Mouse (Mus musculus) forebrain, postnatal 0 days (tissue): Measurements from ENCODE around the gene Klhdc10. TPM values are rescaled to one million over a fixed set of nuclear protein-coding genes. Genes with fewer than 3 reads are reported as not detected.
A peak's percentile ranks its signal among the peaks of the same experiment; 100 is the strongest.

Experiments
- ATAC-seq: fragments of 200-750 bp; cut with Nextera tagmentation; 2 replicates; pipeline ENCODE4 v1.8.0; 2017; ENCODE audit warnings: mild to moderate bottlenecking, moderate library complexity
- DNase-seq: peaks from one replicate; pipeline ENCODE4 v3.0.0-alpha.2; 2015
- H3K27ac ChIP-seq: fragments of 300-500 bp; sonication (generic); 2 replicates; pipeline ENCODE4 v1.5.1; 2014; ENCODE audit warnings: low read depth, mild to moderate bottlenecking, antibody characterized with exemption, low read length, moderate library complexity, mixed read lengths
- H3K27me3 ChIP-seq: fragments of 300-500 bp; sonication (generic); 2 replicates; pipeline ENCODE4 v1.6.1; 2014; ENCODE audit warnings: mild to moderate bottlenecking, low read length, mixed read lengths; ENCODE audit not compliant: insufficient read depth
- H3K36me3 ChIP-seq: fragments of 300-500 bp; sonication (generic); 2 replicates; pipeline ENCODE4 v1.6.1; 2014; ENCODE audit warnings: mild to moderate bottlenecking, moderate library complexity; ENCODE audit not compliant: insufficient read depth
- H3K4me1 ChIP-seq: fragments of 300-500 bp; sonication (generic); 2 replicates; pipeline ENCODE4 v1.6.1; 2014; ENCODE audit warnings: antibody characterized with exemption; ENCODE audit not compliant: insufficient read depth
- H3K4me2 ChIP-seq: fragments of 300-500 bp; sonication (generic); 2 replicates; pipeline ENCODE4 v1.6.1; 2014; ENCODE audit warnings: low read depth, mild to moderate bottlenecking, moderate library complexity
- H3K4me3 ChIP-seq: fragments of 300-500 bp; sonication (generic); 2 replicates; pipeline ENCODE4 v1.5.1; 2014; ENCODE audit warnings: low read depth, low read length, mixed read lengths
- H3K9ac ChIP-seq: fragments of 300-500 bp; sonication (generic); 2 replicates; pipeline ENCODE4 v1.6.1; 2014; ENCODE audit warnings: mild to moderate bottlenecking
- H3K9me3 ChIP-seq: fragments of 300-500 bp; sonication (generic); 2 replicates; pipeline ENCODE4 v1.6.1; 2016; ENCODE audit warnings: low read length
- CTCF ChIP-seq: sonication (generic); IDR thresholded peaks from 2 replicates; pipeline ENCODE4 v1.5.1; 2016; ENCODE audit warnings: antibody characterized with exemption, control low read depth, low read depth
- WGBS: fragments of 180-500 bp; shearing (Covaris S2); extraction: QIAGEN DNeasy Blood & Tissue Kit; methylation state at CpG from one replicate; pipeline ENCODE4 v1.1.7; 2014; 5-methylcytosine and 5-hydroxymethylcytosine counted together
- polyA plus RNA-seq: library from polyadenylated mRNA; unstranded; fragments of >200 nt; fragmentation: Nextera tagmentation; extraction: Ambion mirVana; gene quantifications from 2 replicates; pipeline ENCODE4 v1.2.1, GENCODE M21; 2015
- total RNA-seq: library from RNA; depleted of rRNA; stranded (reverse); fragments of >200 nt; gene quantifications from 2 replicates; pipeline ENCODE4 v1.2.3, GENCODE M21; 2014; rRNA removed

The Klhdc10 gene
- 111 and 160 TPM in 2 replicates for total RNA-seq
- polyA plus RNA-seq = 17.7 and 24.3 TPM in 2 replicates

DNA sequence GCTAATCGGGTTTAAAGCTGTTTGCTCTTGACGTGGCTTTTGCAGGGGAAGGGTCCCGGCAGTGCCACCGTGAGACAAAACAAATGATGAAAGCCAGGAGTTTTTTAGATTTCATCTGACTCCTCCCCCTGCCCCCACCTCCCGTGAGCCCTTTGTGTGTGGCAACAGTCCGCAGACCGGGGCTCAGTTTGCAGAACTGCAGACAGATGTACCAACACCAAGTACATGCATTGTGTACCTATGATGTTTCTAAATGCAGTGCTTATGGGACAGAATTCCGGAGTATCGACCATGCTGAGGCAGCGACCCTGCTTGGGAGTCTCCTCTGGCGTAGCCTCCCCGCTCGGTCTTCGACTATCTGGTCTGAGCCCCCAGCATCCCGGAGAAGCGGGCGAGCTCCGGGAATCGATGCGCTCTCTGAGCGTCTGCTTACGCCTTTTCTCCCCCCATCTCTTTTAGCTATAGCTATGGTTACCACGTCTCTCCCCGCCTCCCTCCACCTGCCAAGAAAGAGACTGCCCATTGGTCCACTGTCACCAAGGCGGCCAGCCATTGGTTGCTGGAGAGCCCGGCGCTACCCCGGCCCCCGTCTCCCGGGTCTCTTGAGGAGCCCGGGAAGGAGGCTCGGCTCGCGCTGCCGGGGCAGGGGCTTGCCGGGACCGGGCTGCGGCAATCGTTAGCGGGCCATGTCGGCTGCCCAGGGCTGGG, at the start of gene Klhdc10:
TSS of gene Klhdc10 (plus strand) at position 561 of the 708 bp plus-strand sequence.
- Histone ChIP-seq H3K36me3 (no peaks in the 10 kb centered on the region), H3K27ac (peak within 1 kb of the TSS; percentile 99), H3K9ac (peak within 1 kb of the TSS; percentile 93), H3K4me3 (peak within 1 kb of the TSS; percentile 74), H3K9me3 (no peaks in the 10 kb centered on the region), H3K4me2 (peak within 1 kb of the TSS; percentile 49), H3K27me3 (no peaks in the 10 kb centered on the region), H3K4me1 (0 out of 2 replicates have a peak, but pooled peaks cover 4% of the 10 kb centered on the region)
- WGBS = 4% methylated on average over 41 of the region's 41 CpGs
- 0 out of 2 replicates have a peak, but pooled peaks have one; percentile 19 for TF ChIP-seq CTCF
- peak; percentile 100 for DNase-seq
- peak; percentile 99 for ATAC-seq

- H3K27me3 ChIP-seq = no peaks in the 10 kb centered on the region
- no peak overlapping the region for H3K9ac ChIP-seq
- ATAC-seq (no peak), DNase-seq (no peak)
- no peaks in the 10 kb centered on the region for H3K4me1 ChIP-seq
- no peak for TF ChIP-seq CTCF
- no peak overlapping the region for H3K4me2 ChIP-seq
- 57% methylated on average over 8 of the region's 8 CpGs for WGBS
- H3K36me3 ChIP-seq = no peaks in the 10 kb centered on the region
- H3K9me3 ChIP-seq = no peaks in the 10 kb centered on the region
- H3K27ac ChIP-seq = no peak overlapping the region
- H3K4me3 ChIP-seq = no peak overlapping the region
Observed at GRCm38 (mm10) chr6:30352762-30353161, 48.9 kb upstream of the Klhdc10 start.

GRCm38 (mm10) chr6:30353661-30354060, 48.0 kb upstream of the Klhdc10 start:
- Histone ChIP-seq H3K9me3 (no peaks in the 10 kb centered on the region), H3K27me3 (no peaks in the 10 kb centered on the region), H3K27ac (no peak overlapping the region), H3K9ac (no peak overlapping the region), H3K36me3 (no peaks in the 10 kb centered on the region), H3K4me2 (no peak overlapping the region), H3K4me3 (no peak overlapping the region), H3K4me1 (no peaks in the 10 kb centered on the region)
- TF ChIP-seq CTCF = no peak
- no peak for ATAC-seq
- 71% methylated on average over 8 of the region's 8 CpGs for WGBS
- DNase-seq = no peak

DNA sequence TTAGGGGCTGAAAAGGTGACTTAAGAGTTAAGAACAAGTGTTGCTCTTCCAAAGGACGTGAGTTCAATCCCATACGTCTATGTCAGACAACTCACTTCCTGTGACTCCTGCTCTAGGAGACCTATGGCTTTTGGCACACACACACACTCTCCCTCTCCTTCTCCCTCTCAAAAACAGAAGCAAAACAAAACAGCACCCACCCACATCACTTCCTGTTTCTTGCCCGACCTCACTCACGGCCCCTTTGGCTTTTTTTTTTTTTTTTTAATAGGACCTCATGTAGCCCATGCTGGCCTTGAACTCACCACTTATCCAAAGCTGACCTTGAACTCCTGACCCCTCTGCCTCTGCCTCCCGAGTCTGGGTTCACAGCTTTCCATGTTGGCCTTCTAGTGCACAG, 46.9 kb upstream of the Klhdc10 start:
- no peak for TF ChIP-seq CTCF
- 73% methylated on average over 5 of the region's 5 CpGs for WGBS
- no peak overlapping the region for H3K9ac ChIP-seq

DNA sequence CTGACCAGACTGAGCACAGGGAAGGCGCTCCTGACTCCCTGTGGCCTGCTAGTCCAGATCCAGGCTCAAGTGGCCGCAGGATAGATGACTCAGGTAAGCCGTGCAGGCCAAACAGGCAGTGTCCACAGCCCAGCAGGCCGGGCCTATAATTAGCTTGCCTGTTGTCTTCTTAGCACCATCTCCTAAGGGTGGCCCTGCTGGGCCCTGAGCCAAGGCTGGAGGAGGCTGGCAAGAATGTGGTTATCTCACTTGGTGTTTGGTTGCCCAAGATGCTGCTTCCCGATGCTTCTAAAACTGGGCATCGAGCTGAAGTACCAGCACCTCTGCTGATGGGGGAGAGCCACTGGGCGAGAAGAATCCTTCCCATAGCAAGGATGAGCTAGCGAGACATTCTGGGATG, 46.0 kb upstream of the Klhdc10 start:
- Histone ChIP-seq H3K4me3 (no peak overlapping the region), H3K27ac (no peak overlapping the region), H3K4me1 (no peaks in the 10 kb centered on the region), H3K9ac (no peak overlapping the region), H3K4me2 (no peak overlapping the region), H3K27me3 (no peaks in the 10 kb centered on the region), H3K9me3 (no peaks in the 10 kb centered on the region), H3K36me3 (no peaks in the 10 kb centered on the region)
- WGBS = 79% methylated on average over 8 of the region's 8 CpGs
- DNase-seq (no peak), ATAC-seq (no peak)
- no peak for TF ChIP-seq CTCF

More for the DNA sequence above, 46.9 kb upstream of the Klhdc10 start:
- no peak overlapping the region for H3K4me3 ChIP-seq
- no peaks in the 10 kb centered on the region for H3K4me1 ChIP-seq
- H3K4me2 ChIP-seq = no peak overlapping the region
- no peaks in the 10 kb centered on the region for H3K9me3 ChIP-seq
- H3K27ac ChIP-seq = no peak overlapping the region
- ATAC-seq (no peak), DNase-seq (no peak)
- no peaks in the 10 kb centered on the region for H3K27me3 ChIP-seq
- H3K36me3 ChIP-seq = no peaks in the 10 kb centered on the region

GRCm38 (mm10) chr6:30356161-30356560, 45.5 kb upstream of the Klhdc10 start:
- WGBS = 75% methylated on average over 5 of the region's 5 CpGs
- no peak overlapping the region for H3K4me3 ChIP-seq
- no peak for ATAC-seq
- no peak overlapping the region for H3K4me2 ChIP-seq
- H3K9ac ChIP-seq = no peak overlapping the region
- no peak overlapping the region for H3K27ac ChIP-seq
- DNase-seq = no peak
- H3K27me3 ChIP-seq = no peaks in the 10 kb centered on the region
- H3K9me3 ChIP-seq = no peaks in the 10 kb centered on the region
- H3K4me1 ChIP-seq = no peaks in the 10 kb centered on the region
- H3K36me3 ChIP-seq = no peaks in the 10 kb centered on the region
- no peak for TF ChIP-seq CTCF

DNA sequence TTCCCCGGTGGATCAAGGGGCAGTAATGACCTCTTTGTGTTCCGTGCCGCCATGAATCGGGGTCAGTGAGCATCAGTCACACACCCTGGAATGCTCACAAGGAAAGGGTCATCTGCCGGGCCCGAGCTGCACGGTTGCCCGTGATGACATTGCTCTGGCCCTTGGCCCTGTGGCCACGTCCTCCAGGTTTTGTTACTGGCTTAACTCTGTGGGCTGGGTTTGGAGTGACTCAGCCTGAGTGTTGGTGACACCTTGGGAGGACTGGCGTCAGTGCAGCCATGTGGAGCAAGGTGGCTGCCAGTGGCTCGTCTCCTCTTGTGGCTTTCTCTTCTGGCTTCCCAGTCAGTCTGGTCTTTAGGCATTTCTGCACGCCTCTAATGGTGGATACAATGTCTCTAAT, 45.0 kb upstream of the Klhdc10 start:
- no peak for ATAC-seq

More for the DNA sequence above, 45.0 kb upstream of the Klhdc10 start:
- H3K9me3 ChIP-seq = no peaks in the 10 kb centered on the region
- H3K4me1 ChIP-seq = no peaks in the 10 kb centered on the region
- no peak overlapping the region for H3K4me2 ChIP-seq
- TF ChIP-seq CTCF = no peak
- H3K4me3 ChIP-seq = no peak overlapping the region
- no peaks in the 10 kb centered on the region for H3K27me3 ChIP-seq
- H3K36me3 ChIP-seq = no peaks in the 10 kb centered on the region
- no peak overlapping the region for H3K27ac ChIP-seq
- no peak overlapping the region for H3K9ac ChIP-seq
- no peak for DNase-seq
- WGBS = 88% methylated on average over 12 of the region's 12 CpGs
